Mouse (Mus musculus) spleen, adult 2 months (tissue): ENCODE data around the gene Wdr20rt. TPM values are rescaled to one million over a fixed set of nuclear protein-coding genes. Genes with fewer than 3 reads are reported as not detected.

ENCODE experiments used
- DNase-seq, 2 experiments: peaks; one replicate each; pipeline versions ENCODE4 v3.0.0 to v3.0.0-alpha.2; 2012 to 2021; ENCODE audit warnings: low spot score in 2 of 2, low read depth in 1 of 2
- H3K27ac ChIP-seq: fragments of 200-500 bp; 2 replicates; pipeline ENCODE4 v1.5.1; 2012; ENCODE audit warnings: low read length, inconsistent platforms; ENCODE audit not compliant: insufficient read depth
- H3K27me3 ChIP-seq: fragments of 200-500 bp; 2 replicates; pipeline ENCODE4 v1.6.1; 2012; ENCODE audit warnings: mild to moderate bottlenecking, moderate library complexity, low read length, inconsistent platforms; ENCODE audit not compliant: control insufficient read depth, insufficient read depth
- H3K36me3 ChIP-seq: fragments of 200-500 bp; 2 replicates; pipeline ENCODE4 v1.6.1; 2012; ENCODE audit warnings: mild to moderate bottlenecking, low read length, inconsistent platforms; ENCODE audit not compliant: control insufficient read depth, insufficient read depth
- H3K4me1 ChIP-seq: fragments of 200-500 bp; 2 replicates; pipeline ENCODE4 v1.6.1; 2011; ENCODE audit warnings: inconsistent platforms; ENCODE audit not compliant: control insufficient read depth, insufficient read depth, insufficient read length
- H3K4me3 ChIP-seq: fragments of 200-500 bp; 2 replicates; pipeline ENCODE4 v1.5.1; 2011; ENCODE audit warnings: mild to moderate bottlenecking, inconsistent platforms; ENCODE audit not compliant: insufficient read depth, insufficient read length; ENCODE audit errors: extremely low read depth
- CTCF ChIP-seq: fragments of 200-500 bp; IDR thresholded peaks from 2 replicates; pipeline ENCODE4 v1.5.1; 2011; ENCODE audit warnings: mild to moderate bottlenecking, inconsistent platforms; ENCODE audit not compliant: insufficient read depth, insufficient read length, insufficient replicate concordance; ENCODE audit errors: extremely low read depth
- POLR2A ChIP-seq: fragments of 200-500 bp; IDR thresholded peaks from 2 replicates; pipeline ENCODE4 v1.6.1; 2011; ENCODE audit warnings: low read depth, low read length, inconsistent platforms
- WGBS: fragments of 180-500 bp; shearing (Covaris S2); methylation state at CpG from one replicate; pipeline ENCODE4 v1.1.7; 2018; 5-methylcytosine and 5-hydroxymethylcytosine counted together
- polyA plus RNA-seq: library from polyadenylated mRNA; depleted of rRNA; stranded (reverse); fragments of >200 nt; gene quantifications from 2 replicates; pipeline ENCODE4 v1.2.3, GENCODE M21; 2012; rRNA removed

The Wdr20rt gene
- not detected in 2 replicates for polyA plus RNA-seq

GRCm38 (mm10) chr12:65225467-65225945 is at the start of gene Wdr20rt:
Gene Wdr20rt, plus strand, starts transcription at chr12:65225517.
- TF ChIP-seq CTCF: no peak
- TF ChIP-seq POLR2A: no peak
- H3K4me3 ChIP-seq: no peak within 1 kb of the TSS
- DNase-seq: no peak
- no peak within 1 kb of the TSS for H3K27ac ChIP-seq
- H3K4me1 ChIP-seq: no peaks in the 10 kb centered on the region
- no peaks in the 10 kb centered on the region for H3K27me3 ChIP-seq
- no peaks in the 10 kb centered on the region for H3K36me3 ChIP-seq
- WGBS: 93% methylated on average over 22 of the region's 22 CpGs

- no peak for TF ChIP-seq POLR2A
- no peak for TF ChIP-seq CTCF
- Histone ChIP-seq H3K4me1 (no peaks in the 10 kb centered on the region), H3K4me3 (no peak overlapping the region), H3K27ac (no peak overlapping the region), H3K27me3 (no peaks in the 10 kb centered on the region), H3K36me3 (no peaks in the 10 kb centered on the region)
- 67% methylated on average over 3 of the region's 3 CpGs for WGBS
- no peak for DNase-seq
Measured at GRCm38 (mm10) chr12:65187365-65187764, 38.0 kb upstream of the Wdr20rt start.

GRCm38 (mm10) chr12:65189213-65189612 is 36.1 kb upstream of the Wdr20rt start:
- H3K36me3 ChIP-seq: no peaks in the 10 kb centered on the region
- no peaks in the 10 kb centered on the region for H3K4me1 ChIP-seq
- H3K27me3 ChIP-seq: no peaks in the 10 kb centered on the region
- no peak for DNase-seq
- TF ChIP-seq CTCF (no peak), POLR2A (no peak)
- no peak overlapping the region for H3K27ac ChIP-seq
- 77% methylated on average over 2 of the region's 2 CpGs for WGBS
- no peak overlapping the region for H3K4me3 ChIP-seq

- no peaks in the 10 kb centered on the region for H3K27me3 ChIP-seq
- H3K4me3 ChIP-seq: no peak overlapping the region
- H3K36me3 ChIP-seq: no peaks in the 10 kb centered on the region
- H3K4me1 ChIP-seq: no peaks in the 10 kb centered on the region
- no peak for TF ChIP-seq CTCF
- no peak for TF ChIP-seq POLR2A
- H3K27ac ChIP-seq: no peak overlapping the region
- DNase-seq: no peak
- 57% methylated on average over 5 of the region's 5 CpGs for WGBS
Measured at GRCm38 (mm10) chr12:65194003-65194530, 31.2 kb upstream of the Wdr20rt start.

GRCm38 (mm10) chr12:65201812-65202211 is 23.5 kb upstream of the Wdr20rt start:
- no peak for DNase-seq
- Histone ChIP-seq H3K27ac (no peak overlapping the region), H3K4me1 (no peaks in the 10 kb centered on the region), H3K4me3 (no peak overlapping the region), H3K36me3 (no peaks in the 10 kb centered on the region), H3K27me3 (no peaks in the 10 kb centered on the region)
- TF ChIP-seq POLR2A: no peak
- no peak for TF ChIP-seq CTCF
- 96% methylated on average over 2 of the region's 2 CpGs for WGBS

GRCm38 (mm10) chr12:65206431-65206830 is 18.9 kb upstream of the Wdr20rt start:
- H3K4me1 ChIP-seq: no peaks in the 10 kb centered on the region
- TF ChIP-seq CTCF: no peak
- TF ChIP-seq POLR2A: no peak
- H3K4me3 ChIP-seq: no peak overlapping the region
- no peak overlapping the region for H3K27ac ChIP-seq
- no peaks in the 10 kb centered on the region for H3K36me3 ChIP-seq
- no peaks in the 10 kb centered on the region for H3K27me3 ChIP-seq
- DNase-seq: no peak
- WGBS: 93% methylated on average over 1 of the region's 1 CpGs

- 90% methylated on average over 6 of the region's 6 CpGs for WGBS
Measured at GRCm38 (mm10) chr12:65216404-65216840, 8.9 kb upstream of the Wdr20rt start.

More at GRCm38 (mm10) chr12:65216404-65216840, 8.9 kb upstream of the Wdr20rt start:
- TF ChIP-seq CTCF: no peak
- H3K36me3 ChIP-seq: no peaks in the 10 kb centered on the region
- no peak overlapping the region for H3K27ac ChIP-seq
- H3K4me1 ChIP-seq: no peaks in the 10 kb centered on the region
- no peak for DNase-seq
- H3K27me3 ChIP-seq: no peaks in the 10 kb centered on the region
- H3K4me3 ChIP-seq: no peak overlapping the region
